27 mouse cellular contexts compared by ENCODE assay signal in the genomic region with DNA sequence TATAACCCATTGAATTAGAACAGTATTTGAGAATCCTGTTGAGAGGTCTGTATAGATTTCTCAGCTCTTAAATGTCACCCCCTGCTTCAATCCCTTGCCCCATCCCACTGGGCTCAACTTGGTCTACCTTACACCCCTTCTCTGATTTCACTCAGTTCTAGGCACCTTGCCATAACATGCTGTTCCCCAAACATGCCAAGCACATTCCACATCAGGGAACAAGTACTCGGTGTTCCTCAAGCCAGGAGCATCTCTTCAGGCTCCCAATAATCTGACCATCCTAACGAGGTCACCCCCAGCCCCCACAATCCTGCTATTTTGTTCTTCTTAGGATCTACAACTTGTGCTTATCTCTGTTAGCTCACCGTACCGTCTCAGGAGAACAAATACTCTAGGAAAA. TPM values are rescaled to one million over a fixed set of nuclear protein-coding genes. Genes with fewer than 3 reads are reported as not detected.
DNase-seq lines count a peak whose midpoint lies in the region; ATAC-seq and TF ChIP-seq lines count a peak whose summit lies in the region.
"Had no signal": no experiment of that assay in that cellular context is flagged by ENCODE, and none has a peak within 500 bp of the region (broad histone marks: within the 10 kb centered on the region; RNA-seq: fewer than 3 reads in every experiment).

No protein-coding gene starts in this region.

- TF ChIP-seq EP300 in liver, postnatal 0 days (IDR thresholded peaks at IDR 0.05; ENCODE audit: low read depth), result peak; percentile 82

- no peaks in the 10 kb centered on the region for H3K36me3 ChIP-seq in liver, postnatal 0 days (replicated peaks; ENCODE audit: insufficient read depth, low read length)
- H3K36me3 ChIP-seq: forebrain, embryonic 10.5 days; G1E had no signal

- peak; percentile 78 for DNase-seq in gastrocnemius, adult 2 months
- no peak for DNase-seq in gastrocnemius, postnatal 10 days
- peak; percentile 67 to 73 for DNase-seq in heart, adult 18-20 months
- no peak for DNase-seq in heart, adult 9 months (ENCODE audit: low spot score in 2 of 2)
- no peak for DNase-seq in liver, postnatal 0 days
- no peak for DNase-seq in liver
- peak; percentile 91 for DNase-seq in skeletal muscle tissue, adult 2 months (ENCODE audit: low read depth, low spot score)
- DNase-seq: adrenal gland, postnatal 10 days; adrenal gland, postnatal 36 days; B cell, adult 2 months; cerebellum, adult 18-20 months; cerebellum, adult 9-10 months; cerebellum, postnatal 14 days; heart, postnatal 10 days; heart, postnatal 36 days; kidney, adult 18-20 months had no signal

- peaks cover 30% of the 10 kb centered on the region for H3K4me1 ChIP-seq in liver, postnatal 0 days (ENCODE audit: insufficient read depth)
- H3K4me1 ChIP-seq: forebrain, embryonic 10.5 days; forebrain, embryonic 13.5 days had no signal

- peak overlapping the region; percentile 91 for H3K27ac ChIP-seq in gastrocnemius, adult 2 months
- H3K27ac ChIP-seq in liver, postnatal 0 days (ENCODE audit: low read depth), result no peak overlapping the region
- H3K27ac ChIP-seq: forebrain, embryonic 10.5 days; forebrain, embryonic 13.5 days; hindbrain, embryonic 14.5 days; hindbrain, postnatal 0 days had no signal

- no peak for TF ChIP-seq CTCF in gastrocnemius, adult 2 months (IDR thresholded peaks at IDR 0.05)
- no peak for TF ChIP-seq CTCF in liver, postnatal 0 days (IDR thresholded peaks at IDR 0.05; ENCODE audit: low read depth)

- WGBS in liver, postnatal 0 days (ENCODE audit: insufficient replicate concordance), result 67% methylated on average over 4 of the region's 4 CpGs

- H3K27me3 ChIP-seq in liver, postnatal 0 days (ENCODE audit: insufficient read depth, low read length), result no peaks in the 10 kb centered on the region
- H3K27me3 ChIP-seq: CH12.LX; forebrain, embryonic 13.5 days; Patski had no signal

- no peak overlapping the region for H3K4me3 ChIP-seq in gastrocnemius, adult 2 months
- H3K4me3 ChIP-seq in liver, postnatal 0 days (ENCODE audit: low read depth, low read length), result no peak overlapping the region
- H3K4me3 ChIP-seq: forebrain, embryonic 10.5 days; forebrain, embryonic 13.5 days had no signal

- ATAC-seq in liver, postnatal 0 days, result peak; percentile 46
- ATAC-seq: forebrain, embryonic 13.5 days; forebrain, embryonic 16.5 days; hindbrain, postnatal 0 days; inflammation-experienced regulatory T-cells, adult 6 months; intestine, embryonic 16.5 days; Patski had no signal

- H3K4me2 ChIP-seq in liver, postnatal 0 days (ENCODE audit: low read depth, low read length), result no peak overlapping the region
- H3K4me2 ChIP-seq: forebrain, embryonic 13.5 days; heart, embryonic 11.5 days; hindbrain, embryonic 14.5 days had no signal

- no peaks in the 10 kb centered on the region for H3K9me3 ChIP-seq in liver, postnatal 0 days (ENCODE audit: low read length)
- H3K9me3 ChIP-seq: forebrain, embryonic 10.5 days; forebrain, embryonic 13.5 days; G1E had no signal

- intact Hi-C loops in gastrocnemius, adult 2 months (cut with DNase I), result no loop called here

- no peak overlapping the region for H3K9ac ChIP-seq in liver, postnatal 0 days (replicated peaks)
- H3K9ac ChIP-seq: forebrain, embryonic 13.5 days; hindbrain, embryonic 14.5 days had no signal

RNA-seq across cellular contexts. Expression of a gene that starts 17.3 kb away (rescaled TPM):
- 100 to 1,000 TPM; 320 to 401 TPM for total RNA-seq in gastrocnemius, adult 2 months (2021)
- total RNA-seq in gastrocnemius, postnatal 10 days (2021), result 100 to 1,000 TPM; 186 to 187 TPM
- 100 to 1,000 TPM; 271 to 283 TPM for total RNA-seq in heart, adult 18-20 months (2021)
- 110 and 111 TPM in 2 replicates for polyA plus RNA-seq in liver, postnatal 0 days (2015; fragmentation: Nextera tagmentation; extraction: Ambion mirVana)

RNA-seq across cellular contexts. Expression of a gene that starts 21.9 kb away (rescaled TPM):
- 10 to 100 TPM; 75.9 to 83.2 TPM for total RNA-seq in gastrocnemius, adult 2 months (2021)
- total RNA-seq in gastrocnemius, postnatal 10 days (2021), result 10 to 100 TPM; 77.3 to 95.7 TPM
- total RNA-seq in heart, adult 18-20 months (2021), result 100 to 1,000 TPM; 104 to 108 TPM
- 102 and 112 TPM in 2 replicates for polyA plus RNA-seq in liver, postnatal 0 days (2015; fragmentation: Nextera tagmentation; extraction: Ambion mirVana)

Comparison
In these comparisons a context has a peak if more than half of its experiments do, and no peak if none do; other contexts are left out.
1. DNase-seq: peak in gastrocnemius, adult 2 months (single experiment), heart, adult 18-20 months (2 of 2) and skeletal muscle tissue, adult 2 months (single experiment); none in gastrocnemius, postnatal 10 days (single experiment), heart, adult 9 months (0 of 2), liver, postnatal 0 days (single experiment) and liver (single experiment).